Mouse (Mus musculus): ENCODE data around the gene Gzmc. TPM values are rescaled to one million over a fixed set of nuclear protein-coding genes. Genes with fewer than 3 reads are reported as not detected.
"Not testable (repeated sequence)": the region's sequence is repeated elsewhere in the genome, so short reads cannot be mapped to it uniquely, and the experiment has no call there.

Gene Gzmc
- polyA plus RNA-seq, 1 experiment = not detected

- Histone ChIP-seq H3K4me3 (replicated peaks; ENCODE audit: control insufficient read depth, low read depth, low read length) (no peak overlapping the region), H3K4me1 (ENCODE audit: control insufficient read depth, insufficient read depth, low read length) (no peaks in the 10 kb centered on the region), H3K27ac (ENCODE audit: control insufficient read depth, insufficient read depth, low read depth, low read length, poor library complexity) (no peak overlapping the region)
- TF ChIP-seq CTCF (IDR thresholded peaks at IDR 0.05; ENCODE audit: control insufficient read depth, insufficient read depth, low read length) = no peak
- no peak for TF ChIP-seq POLR2A (IDR thresholded peaks at IDR 0.05; ENCODE audit: borderline replicate concordance, control insufficient read depth, low read depth, low read length)
- 58% methylated on average over 1 of the region's 1 CpGs for WGBS
Observed at GRCm38 (mm10) chr14:56205613-56206012, 28.8 kb downstream of the Gzmc start.

- not testable (repeated sequence) for H3K4me3 ChIP-seq (replicated peaks; ENCODE audit: control insufficient read depth, low read depth, low read length); H3K27ac ChIP-seq (ENCODE audit: control insufficient read depth, insufficient read depth, low read depth, low read length, poor library complexity); H3K4me1 ChIP-seq (ENCODE audit: control insufficient read depth, insufficient read depth, low read length)
- TF ChIP-seq CTCF (IDR thresholded peaks at IDR 0.05; ENCODE audit: control insufficient read depth, insufficient read depth, low read length) = peak; percentile 45
- 31% methylated on average over 5 of the region's 5 CpGs for WGBS
Observed at GRCm38 (mm10) chr14:56205021-56205420, 29.4 kb downstream of the Gzmc start.

- WGBS = 3% methylated on average over 2 of the region's 2 CpGs
- no peaks in the 10 kb centered on the region for H3K4me1 ChIP-seq (ENCODE audit: control insufficient read depth, insufficient read depth, low read length)
- no peak overlapping the region for H3K4me3 ChIP-seq (replicated peaks; ENCODE audit: control insufficient read depth, low read depth, low read length)
- no peak overlapping the region for H3K27ac ChIP-seq (ENCODE audit: control insufficient read depth, insufficient read depth, low read depth, low read length, poor library complexity)
- TF ChIP-seq CTCF (IDR thresholded peaks at IDR 0.05; ENCODE audit: control insufficient read depth, insufficient read depth, low read length) (peak; percentile 84), POLR2A (IDR thresholded peaks at IDR 0.05; ENCODE audit: borderline replicate concordance, control insufficient read depth, low read depth, low read length) (no peak)
Observed at GRCm38 (mm10) chr14:56203975-56204374, 30.5 kb downstream of the Gzmc start.

GRCm38 (mm10) chr14:56186946-56187345 is 47.5 kb downstream of the Gzmc start:
- H3K4me1 ChIP-seq (ENCODE audit: control insufficient read depth, insufficient read depth, low read length) = no peaks in the 10 kb centered on the region
- no peak overlapping the region for H3K4me3 ChIP-seq (replicated peaks; ENCODE audit: control insufficient read depth, low read depth, low read length)
- WGBS = 47% methylated on average over 6 of the region's 6 CpGs
- TF ChIP-seq POLR2A (IDR thresholded peaks at IDR 0.05; ENCODE audit: borderline replicate concordance, control insufficient read depth, low read depth, low read length) (no peak), CTCF (IDR thresholded peaks at IDR 0.05; ENCODE audit: control insufficient read depth, insufficient read depth, low read length) (peak; percentile 33; the same call in 1 of the 2 replicates)
- H3K27ac ChIP-seq (ENCODE audit: control insufficient read depth, insufficient read depth, low read depth, low read length, poor library complexity) = no peak overlapping the region

GRCm38 (mm10) chr14:56186521-56186920 is 47.9 kb downstream of the Gzmc start:
- no peak overlapping the region for H3K4me3 ChIP-seq (replicated peaks; ENCODE audit: control insufficient read depth, low read depth, low read length)
- TF ChIP-seq POLR2A (IDR thresholded peaks at IDR 0.05; ENCODE audit: borderline replicate concordance, control insufficient read depth, low read depth, low read length) (no peak), CTCF (IDR thresholded peaks at IDR 0.05; ENCODE audit: control insufficient read depth, insufficient read depth, low read length) (no peak)
- no peaks in the 10 kb centered on the region for H3K4me1 ChIP-seq (ENCODE audit: control insufficient read depth, insufficient read depth, low read length)
- H3K27ac ChIP-seq (ENCODE audit: control insufficient read depth, insufficient read depth, low read depth, low read length, poor library complexity) = no peak overlapping the region
- WGBS = 60% methylated on average over 5 of the region's 5 CpGs

Other genes with a start within 250 kb of the Gzmc start
- not detected in 2 replicates for gene Mcpt1, start 216.7 kb downstream of the Gzmc start, polyA plus RNA-seq (2011; ENCODE audit: insufficient read depth, insufficient read length, low replicate concordance, missing spikeins)
- gene Mcpt9, start 204.2 kb downstream of the Gzmc start, polyA plus RNA-seq (2011; ENCODE audit: insufficient read depth, insufficient read length, low replicate concordance, missing spikeins) = not detected in 2 replicates
- gene Mcpt2, start 192.6 kb downstream of the Gzmc start, polyA plus RNA-seq (2011; ENCODE audit: insufficient read depth, insufficient read length, low replicate concordance, missing spikeins) = not detected in 2 replicates
- not detected in 2 replicates for gene Mcpt4, start 172.3 kb downstream of the Gzmc start, polyA plus RNA-seq (2011; ENCODE audit: insufficient read depth, insufficient read length, low replicate concordance, missing spikeins)
- gene Mcpt8, start 149.4 kb downstream of the Gzmc start, polyA plus RNA-seq (2011; ENCODE audit: insufficient read depth, insufficient read length, low replicate concordance, missing spikeins) = 15.4 and 51.6 TPM in 2 replicates
- gene Ctsg, start 132.1 kb downstream of the Gzmc start, polyA plus RNA-seq (2011; ENCODE audit: insufficient read depth, insufficient read length, low replicate concordance, missing spikeins) = 26.7 and 86.1 TPM in 2 replicates
- gene Gzme, start 114.0 kb downstream of the Gzmc start, polyA plus RNA-seq (2011; ENCODE audit: insufficient read depth, insufficient read length, low replicate concordance, missing spikeins) = not detected in 2 replicates
- not detected in 2 replicates for gene Gzmd, start 102.0 kb downstream of the Gzmc start, polyA plus RNA-seq (2011; ENCODE audit: insufficient read depth, insufficient read length, low replicate concordance, missing spikeins)
- not detected in 2 replicates for gene Gzmg, start 75.1 kb downstream of the Gzmc start, polyA plus RNA-seq (2011; ENCODE audit: insufficient read depth, insufficient read length, low replicate concordance, missing spikeins)
- not detected in 2 replicates for gene Gzmn, start 60.1 kb downstream of the Gzmc start, polyA plus RNA-seq (2011; ENCODE audit: insufficient read depth, insufficient read length, low replicate concordance, missing spikeins)
- not detected in 2 replicates for gene Gzmf, start 23.2 kb downstream of the Gzmc start, polyA plus RNA-seq (2011; ENCODE audit: insufficient read depth, insufficient read length, low replicate concordance, missing spikeins)
- gene Gzmb, start 27.6 kb upstream of the Gzmc start, polyA plus RNA-seq (2011; ENCODE audit: insufficient read depth, insufficient read length, low replicate concordance, missing spikeins) = not detected in 2 replicates
- gene Atp12a, start 130.4 kb upstream of the Gzmc start, polyA plus RNA-seq (2011; ENCODE audit: insufficient read depth, insufficient read length, low replicate concordance, missing spikeins) = not detected in 2 replicates
- gene Rnf17, start 167.9 kb upstream of the Gzmc start, polyA plus RNA-seq (2011; ENCODE audit: insufficient read depth, insufficient read length, low replicate concordance, missing spikeins) = 2.6 and 9.9 TPM in 2 replicates